Mouse (Mus musculus) erythroblast, embryonic 14.5 days (primary cell): ENCODE measurements around the gene Robo4. TPM values are rescaled to one million over a fixed set of nuclear protein-coding genes. Genes with fewer than 3 reads are reported as not detected.

Experiments used
- H3K27me3 ChIP-seq: 2 replicates; pipeline ENCODE4 v1.6.1; 2012; ENCODE audit warnings: inconsistent platforms; ENCODE audit not compliant: control insufficient read depth
- H3K36me3 ChIP-seq: 2 replicates; pipeline ENCODE4 v1.6.1; 2012; ENCODE audit warnings: mild to moderate bottlenecking, inconsistent platforms; ENCODE audit not compliant: control insufficient read depth
- H3K4me1 ChIP-seq: 2 replicates; pipeline ENCODE4 v1.6.1; 2012; ENCODE audit warnings: inconsistent platforms; ENCODE audit not compliant: control insufficient read depth
- H3K4me3 ChIP-seq: replicated peaks from 2 replicates; pipeline ENCODE3; 2012; ENCODE audit warnings: moderate library complexity, mild to moderate bottlenecking, inconsistent platforms
- H3K9me3 ChIP-seq: 2 replicates; pipeline ENCODE4 v1.6.1; 2012; ENCODE audit warnings: low read length, inconsistent platforms, mixed read lengths; ENCODE audit not compliant: control insufficient read depth
- GATA1 ChIP-seq: IDR thresholded peaks from 2 replicates; pipeline ENCODE4 v1.6.1; 2012; ENCODE audit warnings: low read length, inconsistent platforms, mixed read lengths
- TAL1 ChIP-seq: IDR thresholded peaks from 3 replicates; pipeline ENCODE4 v1.6.1; 2012; ENCODE audit warnings: low read length, inconsistent platforms, mixed read lengths
- polyA plus RNA-seq: library from polyadenylated mRNA; stranded (reverse); fragments of >175 nt; gene quantifications from 2 replicates; pipeline ENCODE4 v1.2.3, GENCODE M21; 2012

Robo4 gene
- polyA plus RNA-seq, 1 experiment, result 0.02 TPM

DNA sequence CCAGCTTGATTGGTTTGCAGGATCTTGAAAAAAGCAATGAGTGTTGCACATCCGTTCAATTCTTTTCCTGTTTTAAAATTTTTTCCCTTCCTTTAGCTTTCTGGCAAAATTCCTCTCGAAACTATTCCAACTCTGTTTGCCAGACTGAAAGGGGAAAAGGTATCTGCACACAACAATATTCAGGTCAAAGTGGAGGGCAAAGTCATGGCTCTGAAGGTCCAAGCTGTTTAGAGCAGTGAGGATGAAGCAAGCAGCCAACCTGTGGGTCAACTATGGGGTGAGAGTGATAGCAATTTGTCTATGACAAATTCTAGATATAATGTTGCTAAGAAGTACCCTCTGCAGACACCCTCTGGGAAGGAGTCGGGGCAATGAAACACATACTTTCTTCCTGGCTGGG is 13.0 kb downstream of the Robo4 start:
- Histone ChIP-seq H3K4me1 (no peaks in the 10 kb centered on the region), H3K9me3 (no peaks in the 10 kb centered on the region), H3K36me3 (no peaks in the 10 kb centered on the region), H3K27me3 (no peaks in the 10 kb centered on the region), H3K4me3 (no peak overlapping the region)
- no peak for TF ChIP-seq TAL1
- no peak for TF ChIP-seq GATA1

DNA sequence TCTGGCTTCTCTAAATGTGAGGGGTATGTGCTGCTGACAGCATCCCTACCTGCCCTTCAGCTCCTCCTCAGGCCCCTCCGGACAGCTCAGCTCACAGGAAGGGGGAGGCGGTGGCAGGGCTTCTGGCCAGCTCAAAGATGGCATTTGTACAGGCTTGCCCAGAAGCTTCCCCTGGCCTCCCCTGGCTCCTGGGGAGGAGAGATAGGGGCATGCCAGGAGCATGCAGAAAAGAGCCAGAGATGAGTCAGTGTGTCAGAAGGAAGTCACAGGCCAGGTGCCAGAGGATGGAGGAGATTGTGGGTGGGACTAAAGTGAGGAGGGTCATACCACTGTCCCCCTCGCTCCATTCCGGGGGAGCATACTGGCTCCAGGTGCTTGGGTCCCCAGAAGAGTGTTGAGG is 17.1 kb downstream of the Robo4 start:
- Histone ChIP-seq H3K9me3 (no peaks in the 10 kb centered on the region), H3K4me3 (no peak overlapping the region), H3K27me3 (no peaks in the 10 kb centered on the region; the same call in 1 of the 2 replicates), H3K4me1 (peaks cover 8% of the 10 kb centered on the region), H3K36me3 (no peaks in the 10 kb centered on the region)
- TF ChIP-seq GATA1 (no peak), TAL1 (no peak)

DNA sequence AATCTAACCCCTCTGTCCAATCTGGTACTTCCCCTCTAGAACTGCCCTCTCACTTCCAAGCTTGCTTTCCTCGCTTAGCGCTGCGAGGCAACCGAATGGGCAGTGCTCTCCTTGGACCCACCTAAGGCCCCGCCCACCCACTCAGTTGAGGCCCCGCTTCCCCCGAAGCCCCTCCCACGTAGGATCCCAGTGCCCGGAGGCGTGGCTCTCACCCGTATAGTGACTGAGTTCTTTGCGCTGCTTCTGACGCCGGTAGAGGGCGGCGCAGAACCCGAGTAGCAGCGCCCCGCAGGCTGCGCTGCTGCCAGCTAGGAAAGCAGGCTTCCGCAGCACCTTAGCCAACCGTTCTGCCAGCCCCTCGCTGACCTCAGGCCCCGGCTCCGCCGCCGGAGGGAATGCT is 19.0 kb downstream of the Robo4 start:
- Histone ChIP-seq H3K27me3 (no peaks in the 10 kb centered on the region; the same call in 1 of the 2 replicates), H3K4me3 (peak overlapping the region; percentile 19)

DNA sequence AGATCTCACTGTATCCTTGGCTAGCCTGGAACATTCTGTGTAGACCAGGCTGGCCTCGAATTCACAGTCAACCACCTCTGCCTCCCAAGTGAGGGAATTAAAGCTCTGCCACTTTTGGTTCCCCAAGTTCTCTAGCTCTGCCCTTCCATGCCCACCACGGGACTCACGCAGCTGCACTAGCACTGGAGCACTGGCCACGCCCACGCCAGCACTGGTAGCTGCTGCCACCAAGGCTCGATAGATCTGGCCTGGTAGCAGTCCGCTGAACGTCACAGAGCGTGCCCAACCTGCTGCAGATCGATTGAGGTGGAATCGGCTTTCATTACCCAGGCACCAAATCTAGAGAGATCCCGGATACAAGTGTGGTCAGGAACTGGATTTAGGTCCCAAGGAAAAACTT is 19.5 kb downstream of the Robo4 start:
- Histone ChIP-seq H3K4me1 (peaks cover 8% of the 10 kb centered on the region), H3K36me3 (no peaks in the 10 kb centered on the region), H3K27me3 (no peaks in the 10 kb centered on the region; the same call in 1 of the 2 replicates), H3K4me3 (no peak overlapping the region), H3K9me3 (no peaks in the 10 kb centered on the region)
- no peak for TF ChIP-seq GATA1
- no peak for TF ChIP-seq TAL1

More for the DNA sequence above, 19.0 kb downstream of the Robo4 start:
- Histone ChIP-seq H3K36me3 (no peaks in the 10 kb centered on the region), H3K4me1 (peaks cover 8% of the 10 kb centered on the region), H3K9me3 (no peaks in the 10 kb centered on the region)
- no peak for TF ChIP-seq TAL1
- TF ChIP-seq GATA1, result no peak

DNA sequence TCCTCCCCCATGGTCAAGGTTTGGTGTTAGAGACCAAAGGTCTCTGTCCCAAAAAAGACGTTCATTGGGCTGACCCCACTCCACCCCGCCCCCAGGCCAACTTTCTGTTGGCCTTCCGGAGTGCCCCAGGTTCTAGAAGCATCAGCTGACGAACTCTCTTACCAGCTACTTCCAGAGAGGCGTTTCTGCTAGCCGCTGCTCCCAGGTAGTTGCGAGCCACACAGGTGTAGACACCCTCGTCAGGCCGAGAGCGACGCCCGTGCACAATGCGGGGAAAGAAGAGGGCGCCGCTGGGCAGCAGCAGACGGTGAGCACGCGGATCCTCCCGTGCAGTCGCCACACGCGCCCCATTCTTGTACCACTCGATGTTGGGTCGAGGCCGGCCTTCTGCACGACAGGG is 27.6 kb downstream of the Robo4 start:
- no peak for TF ChIP-seq GATA1
- no peak for TF ChIP-seq TAL1
- peaks cover 61% of the 10 kb centered on the region for H3K27me3 ChIP-seq
- H3K36me3 ChIP-seq, result no peaks in the 10 kb centered on the region

DNA sequence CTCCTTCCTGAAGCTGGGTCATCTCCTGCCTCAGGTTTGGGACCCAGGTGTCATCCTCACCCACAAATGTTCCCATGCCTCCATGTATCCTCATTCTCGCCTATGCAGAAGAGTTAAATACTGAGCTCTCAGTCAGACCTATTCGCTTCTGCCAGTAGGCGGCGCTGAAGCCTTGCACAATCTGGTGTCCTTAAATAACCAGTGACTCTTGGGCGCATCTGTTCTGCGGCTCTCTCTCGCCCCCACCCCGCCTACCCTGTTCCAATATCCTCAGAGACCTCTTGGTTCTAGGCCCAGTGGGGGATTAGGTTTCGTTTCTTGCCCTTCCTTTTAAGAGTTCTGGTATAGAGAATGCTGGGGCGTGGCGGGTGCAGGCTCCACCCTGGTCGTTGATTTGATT is 28.9 kb downstream of the Robo4 start:
- Histone ChIP-seq H3K27me3 (peaks cover 73% of the 10 kb centered on the region), H3K9me3 (no peaks in the 10 kb centered on the region), H3K36me3 (no peaks in the 10 kb centered on the region), H3K4me1 (no peaks in the 10 kb centered on the region), H3K4me3 (no peak overlapping the region)
- no peak for TF ChIP-seq GATA1

More for the DNA sequence above, 27.6 kb downstream of the Robo4 start:
- H3K4me3 ChIP-seq, result no peak overlapping the region
- H3K9me3 ChIP-seq, result no peaks in the 10 kb centered on the region
- H3K4me1 ChIP-seq, result no peaks in the 10 kb centered on the region

DNA sequence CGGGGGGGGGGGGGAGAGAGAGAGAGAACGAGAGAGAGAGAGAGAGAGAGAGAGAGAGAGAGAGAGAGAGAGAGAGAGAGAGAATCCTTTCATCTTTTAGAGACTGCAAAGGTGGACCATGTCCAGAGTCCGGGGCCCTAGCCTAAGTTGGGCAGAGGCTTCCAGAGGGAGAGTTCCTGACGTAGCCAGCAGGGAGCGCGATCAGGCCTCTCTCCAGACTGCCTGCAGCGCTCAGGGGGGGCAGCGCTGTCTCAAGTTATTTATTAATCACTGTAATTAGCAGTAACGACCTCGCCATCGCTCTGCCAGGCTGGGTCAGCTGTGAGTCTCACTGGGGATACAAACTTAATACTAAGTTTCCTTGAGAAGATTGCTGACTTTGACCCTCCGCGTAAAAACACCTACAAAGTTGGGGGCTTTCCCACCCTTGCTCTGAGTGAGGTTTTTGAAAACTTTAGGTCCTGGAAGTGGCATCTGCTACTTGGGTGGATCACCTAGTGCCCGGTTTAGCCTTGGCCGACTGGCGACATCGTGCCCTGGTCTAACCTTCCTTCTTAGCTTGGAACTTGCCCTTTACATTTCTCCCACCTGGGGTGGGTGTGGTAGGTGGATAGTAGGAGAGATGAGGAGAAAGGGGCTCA is 30.4 kb downstream of the Robo4 start:
- H3K36me3 ChIP-seq, result no peaks in the 10 kb centered on the region
- H3K9me3 ChIP-seq, result no peaks in the 10 kb centered on the region
- H3K4me3 ChIP-seq, result no peak overlapping the region
- H3K4me1 ChIP-seq, result no peaks in the 10 kb centered on the region
- TF ChIP-seq TAL1, result no peak
- TF ChIP-seq GATA1, result no peak
- peaks cover 78% of the 10 kb centered on the region for H3K27me3 ChIP-seq

DNA sequence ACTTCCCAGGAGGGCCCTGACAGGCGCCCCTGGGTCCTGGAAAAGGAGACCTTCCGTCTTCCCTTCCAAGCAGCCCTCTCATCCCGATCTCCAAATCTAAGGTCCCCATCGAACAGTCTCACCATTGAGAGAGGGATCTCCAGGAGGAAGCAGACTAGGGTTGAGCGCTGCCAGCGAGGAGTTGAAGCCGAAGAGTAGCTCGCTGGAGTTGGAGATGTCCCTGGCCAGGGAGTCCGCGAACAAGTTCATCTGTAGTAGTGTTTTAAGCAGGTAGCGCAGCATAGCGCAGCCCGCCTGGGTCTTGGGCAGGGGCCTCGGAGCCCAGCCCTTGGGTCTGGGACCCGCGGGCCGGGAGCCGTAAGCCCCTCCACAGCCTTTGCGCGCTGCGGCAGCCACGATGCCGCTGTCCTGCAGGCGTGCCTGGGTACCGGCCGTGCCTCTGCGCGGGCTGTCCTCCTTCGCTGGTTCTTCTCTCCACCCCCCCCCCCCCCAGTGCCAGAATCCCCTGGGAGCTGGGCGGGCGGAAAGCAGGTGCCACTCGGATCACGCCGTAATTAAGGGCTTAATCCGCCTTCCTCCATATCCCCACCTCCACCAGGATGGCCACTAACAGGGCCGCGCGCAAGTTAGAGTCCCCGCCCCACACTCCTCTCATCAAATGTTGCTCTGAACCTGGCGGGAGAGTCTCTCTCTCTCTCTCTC is 31.2 kb downstream of the Robo4 start, which contains the start of gene Robo3:
Gene Robo3, minus strand, starts transcription at position 527 of the 702 bp plus-strand sequence.
- Histone ChIP-seq H3K4me1 (no peaks in the 10 kb centered on the region), H3K27me3 (peaks cover 74% of the 10 kb centered on the region), H3K36me3 (no peaks in the 10 kb centered on the region), H3K4me3 (no peak within 1 kb of the TSS), H3K9me3 (no peaks in the 10 kb centered on the region)
- TF ChIP-seq TAL1 (no peak), GATA1 (no peak)

DNA sequence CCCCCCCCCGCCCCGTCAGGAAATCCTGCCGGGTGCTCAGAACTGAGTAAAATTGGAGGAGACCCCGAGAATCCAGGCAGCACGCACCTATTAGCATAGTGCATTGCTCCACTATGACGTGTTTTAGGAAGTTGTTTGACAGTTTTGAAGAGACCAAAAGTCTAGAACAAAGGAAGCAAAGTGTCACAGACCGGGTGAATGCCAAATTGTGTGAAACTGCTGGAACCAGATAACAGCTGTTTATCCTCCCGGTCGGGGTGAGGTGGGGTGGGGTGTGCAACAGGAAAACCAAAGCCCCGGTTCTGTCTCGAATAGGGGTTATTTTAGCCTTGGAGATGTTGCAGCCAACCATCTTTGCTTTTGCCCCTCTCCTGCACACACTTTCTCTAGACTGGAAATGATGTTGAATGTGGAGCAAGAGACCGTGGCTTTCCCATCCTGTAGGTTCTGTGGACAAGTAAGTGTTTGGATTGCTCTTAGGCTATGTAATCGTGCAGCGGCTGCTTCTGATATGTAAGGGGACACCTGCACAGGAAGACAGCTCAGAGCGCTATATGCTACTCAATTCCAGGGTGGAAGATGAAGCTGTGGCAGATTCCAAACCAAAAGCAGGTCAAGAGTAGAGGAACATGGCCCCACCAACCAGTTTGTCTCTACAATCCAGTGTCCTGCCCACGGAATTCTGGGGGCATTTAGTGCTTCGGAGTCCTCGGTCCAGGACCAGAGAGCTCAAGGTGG is 32.3 kb downstream of the Robo4 start:
- H3K27me3 ChIP-seq, result peaks cover 74% of the 10 kb centered on the region
- TF ChIP-seq TAL1 (no peak), GATA1 (no peak)
- no peaks in the 10 kb centered on the region for H3K4me1 ChIP-seq
- no peak overlapping the region for H3K4me3 ChIP-seq
- H3K36me3 ChIP-seq, result no peaks in the 10 kb centered on the region
- H3K9me3 ChIP-seq, result no peaks in the 10 kb centered on the region
